Comparison of ENCODE assay signal across 27 mouse cellular contexts in genomic region chr10:105495248-105495647, GRCm38 (mm10).
DNase-seq lines count a peak whose midpoint lies in the region; ATAC-seq and TF ChIP-seq lines count a peak whose summit lies in the region.
"Had no signal": no experiment of that assay in that cellular context is flagged by ENCODE, and none has a peak within 500 bp of the region (broad histone marks: within the 10 kb centered on the region; RNA-seq: fewer than 3 reads in every experiment).

No protein-coding gene starts in this region.

- ATAC-seq in hindbrain, embryonic 15.5 days (ENCODE audit: low FRiP score, low read depth): 0 out of 2 replicates have a peak, but pooled peaks have one; percentile 12
- no peak for ATAC-seq in hindbrain, embryonic 16.5 days
- no peak for ATAC-seq in lung, embryonic 14.5 days (ENCODE audit: insufficient read depth)
- peak; percentile 65 for ATAC-seq in limb, embryonic 13.5 days (ENCODE audit: low FRiP score, low read depth)
- ATAC-seq: activated CD4-positive, CD25-positive, alpha-beta regulatory T cell, adult 4 months; CD4-positive, CD25-positive, alpha-beta regulatory T cell, adult 4 months; forebrain, embryonic 15.5 days; hindbrain, postnatal 0 days; inflammation-experienced regulatory T-cells, adult 6 months had no signal

- no peaks in the 10 kb centered on the region for H3K9me3 ChIP-seq in hindbrain, embryonic 15.5 days
- no peaks in the 10 kb centered on the region for H3K9me3 ChIP-seq in hindbrain, embryonic 16.5 days (ENCODE audit: control insufficient read depth, low read length)
- no peaks in the 10 kb centered on the region for H3K9me3 ChIP-seq in lung, embryonic 14.5 days (ENCODE audit: low read depth, low read length)
- no peaks in the 10 kb centered on the region for H3K9me3 ChIP-seq in limb, embryonic 13.5 days
- H3K9me3 ChIP-seq: embryonic facial prominence, embryonic 12.5 days; forebrain, embryonic 12.5 days; forebrain, embryonic 15.5 days; heart, embryonic 12.5 days; heart, embryonic 15.5 days; hindbrain, embryonic 10.5 days had no signal

- peaks cover 10% of the 10 kb centered on the region; the same call in 1 of the 2 replicates for H3K4me1 ChIP-seq in hindbrain, embryonic 15.5 days (replicated peaks)
- H3K4me1 ChIP-seq in hindbrain, embryonic 16.5 days (ENCODE audit: control insufficient read depth, insufficient read depth, low read depth, low read length): peaks cover 2% of the 10 kb centered on the region; the same call in 1 of the 2 replicates
- H3K4me1 ChIP-seq in lung, embryonic 14.5 days (ENCODE audit: insufficient read depth): peaks cover 7% of the 10 kb centered on the region; the same call in 1 of the 2 replicates
- H3K4me1 ChIP-seq in limb, embryonic 13.5 days: peaks cover 45% of the 10 kb centered on the region
- H3K4me1 ChIP-seq: embryonic facial prominence, embryonic 12.5 days; forebrain, embryonic 15.5 days had no signal

- TF ChIP-seq CTCF in lung, embryonic 14.5 days (IDR thresholded peaks at IDR 0.05; ENCODE audit: low read depth): no peak

- H3K27me3 ChIP-seq in hindbrain, embryonic 15.5 days: no peaks in the 10 kb centered on the region
- H3K27me3 ChIP-seq in hindbrain, embryonic 16.5 days (replicated peaks; ENCODE audit: control insufficient read depth, insufficient read depth, low read length): no peaks in the 10 kb centered on the region
- H3K27me3 ChIP-seq in lung, embryonic 14.5 days (ENCODE audit: insufficient read depth, low read length): no peaks in the 10 kb centered on the region
- no peaks in the 10 kb centered on the region for H3K27me3 ChIP-seq in limb, embryonic 13.5 days
- H3K27me3 ChIP-seq: embryonic facial prominence, embryonic 12.5 days; forebrain, embryonic 15.5 days; heart, embryonic 12.5 days; heart, embryonic 15.5 days had no signal

- no peak overlapping the region for H3K4me3 ChIP-seq in hindbrain, embryonic 15.5 days
- no peak overlapping the region for H3K4me3 ChIP-seq in hindbrain, embryonic 16.5 days (ENCODE audit: low read length)
- no peak overlapping the region for H3K4me3 ChIP-seq in lung, embryonic 14.5 days (ENCODE audit: low read depth, low read length)
- no peak overlapping the region for H3K4me3 ChIP-seq in limb, embryonic 13.5 days
- H3K4me3 ChIP-seq: embryonic facial prominence, embryonic 12.5 days; erythroblast, embryonic 14.5 days; forebrain, embryonic 12.5 days; forebrain, embryonic 15.5 days; heart, embryonic 12.5 days; heart, embryonic 15.5 days; hindbrain, embryonic 10.5 days had no signal

- H3K27ac ChIP-seq in hindbrain, embryonic 15.5 days (replicated peaks): no peak overlapping the region
- H3K27ac ChIP-seq in hindbrain, embryonic 16.5 days (ENCODE audit: low read depth, low read length): no peak overlapping the region
- H3K27ac ChIP-seq in lung, embryonic 14.5 days (ENCODE audit: low read depth): no peak overlapping the region
- no peak overlapping the region for H3K27ac ChIP-seq in limb, embryonic 13.5 days
- H3K27ac ChIP-seq: embryonic facial prominence, embryonic 12.5 days; forebrain, embryonic 12.5 days; forebrain, embryonic 15.5 days; heart, embryonic 15.5 days; hindbrain, embryonic 10.5 days; hindbrain, postnatal 0 days had no signal

- WGBS in hindbrain, embryonic 15.5 days: 87% methylated on average over 6 of the region's 6 CpGs
- WGBS in hindbrain, embryonic 16.5 days: 80% methylated on average over 6 of the region's 6 CpGs
- WGBS in lung, embryonic 14.5 days: 53% methylated on average over 6 of the region's 6 CpGs
- 47% methylated on average over 6 of the region's 6 CpGs for WGBS in limb, embryonic 13.5 days

- no peak overlapping the region for H3K9ac ChIP-seq in hindbrain, embryonic 15.5 days
- no peak overlapping the region for H3K9ac ChIP-seq in hindbrain, embryonic 16.5 days (ENCODE audit: low read depth, low read length)
- no peak overlapping the region for H3K9ac ChIP-seq in lung, embryonic 14.5 days
- no peak overlapping the region for H3K9ac ChIP-seq in limb, embryonic 13.5 days
- H3K9ac ChIP-seq: embryonic facial prominence, embryonic 12.5 days; forebrain, embryonic 12.5 days; forebrain, embryonic 15.5 days; heart, embryonic 12.5 days; heart, embryonic 15.5 days had no signal

- no peaks in the 10 kb centered on the region for H3K36me3 ChIP-seq in hindbrain, embryonic 15.5 days
- no peaks in the 10 kb centered on the region for H3K36me3 ChIP-seq in hindbrain, embryonic 16.5 days (ENCODE audit: control insufficient read depth, insufficient read depth, low read length)
- no peaks in the 10 kb centered on the region for H3K36me3 ChIP-seq in lung, embryonic 14.5 days (ENCODE audit: insufficient read depth)
- no peaks in the 10 kb centered on the region for H3K36me3 ChIP-seq in limb, embryonic 13.5 days
- H3K36me3 ChIP-seq: embryonic facial prominence, embryonic 12.5 days; forebrain, embryonic 12.5 days; forebrain, embryonic 15.5 days; heart, embryonic 15.5 days; hindbrain, embryonic 10.5 days had no signal

- no peak overlapping the region for H3K4me2 ChIP-seq in hindbrain, embryonic 15.5 days
- no peak overlapping the region for H3K4me2 ChIP-seq in hindbrain, embryonic 16.5 days (ENCODE audit: low read length)
- H3K4me2 ChIP-seq in lung, embryonic 14.5 days: no peak overlapping the region
- no peak overlapping the region for H3K4me2 ChIP-seq in limb, embryonic 13.5 days (replicated peaks)
- H3K4me2 ChIP-seq: embryonic facial prominence, embryonic 12.5 days; forebrain, embryonic 12.5 days; forebrain, embryonic 15.5 days; heart, embryonic 12.5 days; heart, embryonic 15.5 days had no signal

- DNase-seq in lung, embryonic 14.5 days: peak; percentile 56
- DNase-seq in lung, postnatal 36 days: no peak
- DNase-seq in thymus, postnatal 4 days: no peak
- DNase-seq: adrenal gland, adult 8-10 months; adrenal gland, postnatal 25 days; cerebellum, adult 11-12 months; cerebellum, adult 8-10 months; cerebellum, postnatal 10 days; cerebellum, postnatal 36 days; gastrocnemius, postnatal 25 days; heart, adult 18-20 months; heart, postnatal 10 days; heart, postnatal 36 days had no signal

Comparison
In these comparisons a context has a peak if more than half of its experiments do, and no peak if none do; other contexts are left out.
1. ATAC-seq: peak in hindbrain, embryonic 15.5 days (single experiment) and limb, embryonic 13.5 days (single experiment); none in hindbrain, embryonic 16.5 days (single experiment) and lung, embryonic 14.5 days (single experiment).